Mouse (Mus musculus) MEL (cell line): ENCODE data around the gene Lmx1a. TPM values are rescaled to one million over a fixed set of nuclear protein-coding genes. Genes with fewer than 3 reads are reported as not detected.

Source experiments
- DNase-seq: peaks from one replicate; pipeline ENCODE4 v3.0.0; 2011; ENCODE audit warnings: low read depth, low spot score
- H3K27ac ChIP-seq: 2 replicates; pipeline ENCODE4 v1.5.1; 2012; ENCODE audit warnings: low read depth, mild to moderate bottlenecking, control low read depth, low read length, moderate library complexity; ENCODE audit not compliant: control insufficient read depth
- H3K27me3 ChIP-seq, 2 experiments: fragments of 150-350 bp in 1 of 2; sonication (generic) in 1 of 2; 2 replicates each; pipeline ENCODE4 v1.6.1; 2012; ENCODE audit warnings: low read length in 2 of 2, mild to moderate bottlenecking in 2 of 2, improper control_type of control experiment in 1 of 2, moderate library complexity in 1 of 2; ENCODE audit not compliant: insufficient read depth in 2 of 2, control insufficient read depth in 1 of 2
- H3K36me3 ChIP-seq, 2 experiments: 2 replicates each; pipeline ENCODE4 v1.6.1; 2012 to 2014; ENCODE audit warnings: low read length in 2 of 2, improper control_type of control experiment in 1 of 2, inconsistent platforms in 1 of 2, mild to moderate bottlenecking in 1 of 2; ENCODE audit not compliant: insufficient read depth in 2 of 2, control insufficient read depth in 1 of 2
- H3K4me1 ChIP-seq, 2 experiments: fragments of 150-350 bp in 1 of 2; sonication (generic) in 1 of 2; 2 replicates each; pipeline ENCODE4 v1.6.1; 2012; ENCODE audit warnings: low read length in 2 of 2, improper control_type of control experiment in 1 of 2, mild to moderate bottlenecking in 1 of 2; ENCODE audit not compliant: insufficient read depth in 2 of 2, control insufficient read depth in 1 of 2
- H3K4me3 ChIP-seq, 2 experiments: fragments of 150-350 bp in 1 of 2; sonication (generic) in 1 of 2; 2 replicates each; pipeline ENCODE4 v1.5.1; 2012; ENCODE audit warnings: low read depth in 2 of 2, low read length in 2 of 2, mild to moderate bottlenecking in 2 of 2, moderate library complexity in 2 of 2, control low read depth in 1 of 2, improper control_type of control experiment in 1 of 2; ENCODE audit not compliant: control insufficient read depth in 1 of 2, insufficient read depth in 1 of 2
- H3K79me2 ChIP-seq: 2 replicates; pipeline ENCODE4 v1.6.1; 2012; ENCODE audit warnings: mild to moderate bottlenecking, low read length, moderate library complexity; ENCODE audit not compliant: control insufficient read depth, poor library complexity, insufficient read depth
- H3K9ac ChIP-seq: 2 replicates; pipeline ENCODE4 v1.6.1; 2012; ENCODE audit warnings: low read depth, mild to moderate bottlenecking, control low read depth, low read length, moderate library complexity; ENCODE audit not compliant: control insufficient read depth, poor library complexity, severe bottlenecking
- H3K9me3 ChIP-seq: fragments of 150-350 bp; sonication (generic); replicated peaks from 2 replicates; pipeline ENCODE4 v1.6.1; 2012; ENCODE audit warnings: mild to moderate bottlenecking, low read length, improper control_type of control experiment, moderate library complexity; ENCODE audit not compliant: insufficient read depth
- CHD1 ChIP-seq: IDR thresholded peaks from 2 replicates; pipeline ENCODE4 v1.6.1; 2012; ENCODE audit warnings: low read depth, mild to moderate bottlenecking, inconsistent platforms, low read length, improper control_type of control experiment
- E2F4 ChIP-seq: IDR thresholded peaks from 2 replicates; pipeline ENCODE4 v1.6.1; 2011; ENCODE audit warnings: low read depth, low read length, improper control_type of control experiment, borderline replicate concordance
- ELF1 ChIP-seq: IDR thresholded peaks from 2 replicates; pipeline ENCODE4 v1.6.1; 2014; ENCODE audit warnings: low read depth, mild to moderate bottlenecking, inconsistent platforms, low read length, improper control_type of control experiment, moderate library complexity
- GABPA ChIP-seq: IDR thresholded peaks from 2 replicates; pipeline ENCODE4 v1.6.1; 2012; ENCODE audit warnings: low read depth, mild to moderate bottlenecking, inconsistent platforms, low read length, improper control_type of control experiment, moderate library complexity
- HCFC1 ChIP-seq: IDR thresholded peaks from 2 replicates; pipeline ENCODE4 v1.6.1; 2012; ENCODE audit warnings: low read depth, mild to moderate bottlenecking, inconsistent platforms, low read length, improper control_type of control experiment, moderate library complexity
- JUND ChIP-seq: IDR thresholded peaks from 2 replicates; pipeline ENCODE4 v1.6.1; 2011; ENCODE audit warnings: low read depth, mild to moderate bottlenecking, improper control_type of control experiment, low read length
- MAFK ChIP-seq: IDR thresholded peaks from 2 replicates; pipeline ENCODE4 v1.6.1; 2011; ENCODE audit warnings: low read depth, mild to moderate bottlenecking, low read length, improper control_type of control experiment, borderline replicate concordance
- MAX ChIP-seq: IDR thresholded peaks from 2 replicates; pipeline ENCODE4 v1.6.1; 2011; ENCODE audit warnings: low read length, improper control_type of control experiment
- MYB ChIP-seq: IDR thresholded peaks from 2 replicates; pipeline ENCODE4 v1.6.1; 2011; ENCODE audit warnings: mild to moderate bottlenecking, low read depth, low read length, improper control_type of control experiment
- NELFE ChIP-seq: IDR thresholded peaks from 2 replicates; pipeline ENCODE4 v1.6.1; 2011; ENCODE audit warnings: low read depth, low read length, improper control_type of control experiment
- NRF1 ChIP-seq: IDR thresholded peaks from 2 replicates; pipeline ENCODE4 v1.6.1; 2014; ENCODE audit warnings: low read depth, mild to moderate bottlenecking, inconsistent platforms, low read length, improper control_type of control experiment, moderate library complexity; ENCODE audit not compliant: poor library complexity, insufficient read depth, severe bottlenecking
- RAD21 ChIP-seq: IDR thresholded peaks from 2 replicates; pipeline ENCODE4 v1.6.1; 2011; ENCODE audit warnings: mild to moderate bottlenecking, low read depth, low read length, improper control_type of control experiment
- RCOR1 ChIP-seq: IDR thresholded peaks from 2 replicates; pipeline ENCODE4 v1.6.1; 2012; ENCODE audit warnings: low read depth, mild to moderate bottlenecking, inconsistent platforms, low read length, improper control_type of control experiment
- SIN3A ChIP-seq: IDR thresholded peaks from 2 replicates; pipeline ENCODE4 v1.6.1; 2012; ENCODE audit warnings: low read length, improper control_type of control experiment, inconsistent platforms
- USF1 ChIP-seq: IDR thresholded peaks from 2 replicates; pipeline ENCODE4 v1.6.1; 2014; ENCODE audit warnings: low read depth, mild to moderate bottlenecking, inconsistent platforms, low read length, improper control_type of control experiment, moderate library complexity
- USF2 ChIP-seq, 2 experiments: IDR thresholded peaks; 2 replicates each; pipeline ENCODE4 v1.6.1; 2011 to 2012; ENCODE audit warnings: improper control_type of control experiment in 2 of 2, low read length in 2 of 2, borderline replicate concordance in 1 of 2, inconsistent platforms in 1 of 2, low read depth in 1 of 2, mild to moderate bottlenecking in 1 of 2; ENCODE audit not compliant: insufficient read depth in 1 of 2
- ZKSCAN1 ChIP-seq: IDR thresholded peaks from 2 replicates; pipeline ENCODE4 v1.6.1; 2012; ENCODE audit warnings: low read depth, mild to moderate bottlenecking, inconsistent platforms, low read length, improper control_type of control experiment, moderate library complexity
- ZMIZ1 ChIP-seq: IDR thresholded peaks from 2 replicates; pipeline ENCODE4 v1.6.1; 2012; ENCODE audit warnings: low read depth, mild to moderate bottlenecking, inconsistent platforms, low read length, improper control_type of control experiment, moderate library complexity
- polyA plus RNA-seq, 2 experiments: library from polyadenylated mRNA; stranded (reverse) in 1 of 2; unstranded in 1 of 2; fragments of >175 nt in 1 of 2; fragments of >200 nt in 1 of 2; gene quantifications; 2 replicates each; pipeline versions ENCODE4 v1.2.1 to v1.2.4; 2012; ENCODE audit warnings: low replicate concordance in 2 of 2, low read depth in 1 of 2; ENCODE audit not compliant: insufficient read length in 2 of 2, insufficient read depth in 1 of 2, missing spikeins in 1 of 2
- total RNA-seq: library from RNA; depleted of rRNA; stranded (reverse); fragments of 300-350 nt; gene quantifications from 2 replicates; pipeline ENCODE4 v1.2.3, GENCODE M21; 2012

The Lmx1a gene
- total and polyA plus RNA-seq, 3 experiments = not detected

DNA sequence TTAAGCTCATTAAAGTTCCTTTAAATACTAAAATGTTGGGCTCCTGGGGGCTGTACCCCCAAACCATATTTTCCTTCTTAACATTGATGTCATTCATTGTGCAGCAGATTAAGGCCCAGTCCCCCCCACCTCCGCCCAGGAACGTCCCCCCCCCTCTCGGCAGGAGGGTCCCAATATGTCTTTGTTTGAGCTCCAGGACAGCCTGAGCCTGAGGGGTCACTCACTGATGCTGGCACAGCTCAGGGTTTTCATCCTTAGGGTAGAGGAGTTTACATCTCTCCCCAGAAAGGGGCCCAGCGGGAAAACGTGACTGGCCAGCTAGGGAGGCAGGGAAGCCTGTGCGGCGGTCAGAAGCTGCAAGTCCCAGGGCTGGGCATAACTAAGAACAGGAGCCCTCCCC is 11.2 kb downstream of the Lmx1a start:
- no peaks in the 10 kb centered on the region for H3K27me3 ChIP-seq
- no peak overlapping the region for H3K27ac ChIP-seq
- H3K36me3 ChIP-seq = no peaks in the 10 kb centered on the region
- H3K4me3 ChIP-seq = no peak overlapping the region
- H3K9me3 ChIP-seq = no peaks in the 10 kb centered on the region
- no peak for DNase-seq
- no peaks in the 10 kb centered on the region for H3K79me2 ChIP-seq
- TF ChIP-seq RAD21 (no peak), JUND (no peak), RCOR1 (no peak), ZMIZ1 (no peak), MYB (no peak), ELF1 (no peak), CHD1 (no peak), GABPA (no peak)
- TF ChIP-seq, all 39 proteins: peak for 0
- Histone ChIP-seq H3K4me1 (no peaks in the 10 kb centered on the region), H3K9ac (no peak overlapping the region)

DNA sequence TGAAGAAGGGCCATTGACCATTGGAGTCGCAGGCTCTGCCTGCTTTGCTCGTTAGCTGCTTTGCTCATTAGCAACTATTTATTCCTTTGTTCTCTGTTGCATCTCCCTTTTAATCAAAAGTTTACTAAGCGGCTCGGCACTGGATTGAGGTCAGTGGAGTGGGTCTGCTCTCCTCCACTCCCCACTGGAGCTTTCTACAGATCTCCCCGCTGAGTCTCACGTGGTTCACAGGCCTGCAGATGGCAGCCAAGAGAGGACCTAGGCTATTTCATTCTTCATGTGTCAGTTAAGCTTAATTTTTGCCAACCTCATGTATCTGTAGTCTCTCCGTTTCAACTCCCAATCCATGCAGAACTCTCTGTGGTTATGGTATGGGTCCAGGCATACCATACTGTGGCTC is 16.5 kb downstream of the Lmx1a start:
- Histone ChIP-seq H3K9me3 (no peaks in the 10 kb centered on the region), H3K9ac (no peak overlapping the region), H3K36me3 (no peaks in the 10 kb centered on the region), H3K4me1 (no peaks in the 10 kb centered on the region), H3K27me3 (no peaks in the 10 kb centered on the region), H3K79me2 (no peaks in the 10 kb centered on the region), H3K4me3 (no peak overlapping the region), H3K27ac (no peak overlapping the region)
- TF ChIP-seq GABPA (no peak), ZMIZ1 (no peak), ZKSCAN1 (no peak), MYB (no peak), E2F4 (no peak), NELFE (no peak), NRF1 (no peak), MAFK (no peak), RAD21 (no peak), MAX (no peak), SIN3A (no peak), HCFC1 (no peak), USF2 (IDR thresholded peaks at IDR 0.05; ENCODE audit: borderline replicate concordance in 1 of 2, insufficient read depth in 1 of 2, low read depth in 1 of 2, low read length in 2 of 2) (no peak), USF1 (no peak), ELF1 (no peak), RCOR1 (no peak)
- DNase-seq = no peak
